Mouse (Mus musculus) layer of hippocampus, adult 2 months (tissue): Measurements from ENCODE around the gene Tnrc6a. TPM values are rescaled to one million over a fixed set of nuclear protein-coding genes. Genes with fewer than 3 reads are reported as not detected.

Experiments used
- DNase-seq, 2 experiments: peaks; one replicate each; pipeline ENCODE4 v3.0.0; 2022; ENCODE audit warnings: low spot score in 2 of 2
- H3K27ac ChIP-seq: fragments of 200-600 bp; 2 replicates; pipeline ENCODE4 v1.8.1; 2022
- H3K4me3 ChIP-seq: fragments of 200-600 bp; 2 replicates; pipeline ENCODE4 v1.8.1; 2022; ENCODE audit warnings: mild to moderate bottlenecking
- CTCF ChIP-seq: fragments of 200-600 bp; conservative IDR thresholded peaks from 2 replicates; pipeline ENCODE4 v1.8.1; 2022; ENCODE audit warnings: antibody characterized with exemption, mild to moderate bottlenecking, moderate library complexity
- total RNA-seq, 2 experiments: library from RNA; stranded (reverse); gene quantifications; 2 replicates each; pipeline ENCODE4 v1.2.3; 2021

Gene Tnrc6a
- total RNA-seq, 2 experiments from 2014 or later: 49.5 to 53.9 TPM

GRCm38 (mm10) chr7:123207561-123207960, 83.9 kb downstream of the Tnrc6a start:
- Histone ChIP-seq H3K27ac (no peak overlapping the region), H3K4me3 (no peak overlapping the region)
- no peak for TF ChIP-seq CTCF
- DNase-seq: no peak

GRCm38 (mm10) chr7:123209864-123210263, 86.2 kb downstream of the Tnrc6a start:
- TF ChIP-seq CTCF: no peak
- H3K4me3 ChIP-seq: no peak overlapping the region
- no peak overlapping the region for H3K27ac ChIP-seq
- no peak for DNase-seq

- DNase-seq: no peak
- TF ChIP-seq CTCF: no peak
- H3K4me3 ChIP-seq: no peak overlapping the region
- no peak overlapping the region for H3K27ac ChIP-seq
Observed at GRCm38 (mm10) chr7:123211461-123211860, 87.8 kb downstream of the Tnrc6a start.

- no peak for DNase-seq
- TF ChIP-seq CTCF: no peak
- no peak overlapping the region for H3K4me3 ChIP-seq
- H3K27ac ChIP-seq: no peak overlapping the region
Observed at GRCm38 (mm10) chr7:123212316-123212715, 88.6 kb downstream of the Tnrc6a start.

DNA sequence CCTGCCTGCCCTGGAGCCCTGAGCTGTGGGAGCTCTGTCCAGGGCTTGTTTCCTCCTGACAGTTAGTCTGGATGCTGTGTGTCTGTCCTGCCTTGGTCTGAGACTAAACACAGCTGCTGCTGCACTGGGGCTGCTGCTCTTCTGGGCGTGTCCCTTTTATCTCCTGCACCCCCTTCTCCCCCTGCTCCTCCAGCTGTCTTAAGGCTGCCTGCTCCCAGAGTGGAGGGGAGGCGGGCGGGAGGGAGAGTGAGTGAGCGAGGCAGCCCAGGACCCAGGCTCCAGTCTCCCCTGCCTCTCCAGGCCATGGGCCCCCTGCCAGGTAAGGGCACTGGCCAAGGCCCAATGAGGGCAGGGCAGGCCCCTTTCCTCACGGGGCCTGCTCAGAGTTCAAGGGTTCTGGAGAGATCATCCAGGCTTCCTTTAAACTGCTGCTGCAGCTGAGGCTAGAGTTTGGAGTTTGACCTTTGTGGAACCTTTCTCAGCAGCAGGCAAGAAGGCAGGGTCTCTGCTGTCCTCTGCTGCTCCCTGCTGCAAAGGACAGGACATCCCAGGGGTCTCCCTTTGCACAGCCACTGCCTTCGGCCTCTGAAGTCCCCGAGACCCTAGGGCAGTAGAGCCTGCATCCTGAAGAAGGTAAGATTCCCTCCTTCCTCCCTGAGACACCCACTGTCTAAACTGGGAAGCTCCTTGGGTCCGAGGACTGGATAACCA, 90.8 kb downstream of the Tnrc6a start, which contains the start of gene Slc5a11:
Slc5a11 (plus strand) TSS at position 416 of the 711 bp plus-strand sequence.
- TF ChIP-seq CTCF: no peak
- H3K4me3 ChIP-seq: no peak within 1 kb of the TSS

DNA sequence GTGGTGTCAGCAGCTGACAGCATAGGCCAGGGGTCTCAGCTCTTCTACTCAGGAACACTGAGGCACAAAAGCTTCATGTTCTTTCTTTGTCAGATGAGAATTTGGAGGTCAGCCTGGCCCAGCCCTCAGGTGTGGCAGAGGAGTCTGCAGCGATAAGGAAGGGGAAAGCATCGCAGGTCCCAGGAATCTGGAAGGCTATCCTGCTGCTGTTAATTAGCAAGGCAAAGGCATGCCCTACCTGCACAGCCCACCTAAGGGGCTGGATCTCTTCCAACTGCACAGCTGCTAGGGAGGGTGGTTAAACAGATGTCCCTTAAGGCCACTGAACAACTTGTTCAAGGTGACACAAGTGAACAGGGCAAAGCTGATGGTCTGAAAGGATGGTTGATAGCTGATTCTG, 91.5 kb downstream of the Tnrc6a start:
- Histone ChIP-seq H3K4me3 (no peak overlapping the region), H3K27ac (no peak overlapping the region)
- TF ChIP-seq CTCF: no peak
- DNase-seq: no peak

More for the DNA sequence above, 90.8 kb downstream of the Tnrc6a start, which contains the start of gene Slc5a11:
- peak within 1 kb of the TSS; percentile 51; the same call in 1 of the 2 replicates for H3K27ac ChIP-seq
- DNase-seq: no peak

- TF ChIP-seq CTCF: no peak
- DNase-seq: no peak
- H3K27ac ChIP-seq: peak overlapping the region; percentile 85
- H3K4me3 ChIP-seq: no peak overlapping the region
Observed at GRCm38 (mm10) chr7:123217448-123218354, 94.0 kb downstream of the Tnrc6a start.

GRCm38 (mm10) chr7:123218620-123219019, 94.9 kb downstream of the Tnrc6a start:
- TF ChIP-seq CTCF: peak; percentile 23; the same call in 1 of the 2 replicates
- peak; percentile 23 to 48 for DNase-seq
- Histone ChIP-seq H3K4me3 (no peak overlapping the region), H3K27ac (peak overlapping the region; percentile 85)

GRCm38 (mm10) chr7:123219781-123220632, 96.3 kb downstream of the Tnrc6a start:
- peak overlapping the region; percentile 85 for H3K27ac ChIP-seq
- no peak for TF ChIP-seq CTCF
- DNase-seq: peak; percentile 10 to 20
- no peak overlapping the region for H3K4me3 ChIP-seq

- no peak overlapping the region for H3K4me3 ChIP-seq
- TF ChIP-seq CTCF: no peak
- no peak for DNase-seq
- H3K27ac ChIP-seq: peak overlapping the region; percentile 85; the same call in 1 of the 2 replicates
Observed at GRCm38 (mm10) chr7:123220633-123220942, 96.9 kb downstream of the Tnrc6a start.

DNA sequence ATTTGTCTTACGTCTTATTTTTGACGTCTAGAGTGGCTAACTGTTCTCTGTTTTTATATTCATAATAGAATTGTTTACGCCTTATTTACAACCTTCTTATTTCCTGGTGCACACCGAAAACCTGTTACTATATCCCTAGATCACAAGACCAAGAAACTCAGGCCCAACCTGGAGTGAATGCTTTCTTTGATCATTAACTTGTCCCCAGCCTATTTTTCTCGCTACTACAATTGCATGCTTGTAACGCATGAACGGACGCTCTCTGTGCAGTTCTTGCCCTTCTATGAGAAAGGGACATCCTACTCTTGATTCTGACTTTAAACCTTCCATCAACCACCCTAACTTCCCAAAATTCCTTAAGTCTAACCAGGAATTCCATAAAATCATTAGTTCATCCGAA, 100.4 kb downstream of the Tnrc6a start:
- H3K4me3 ChIP-seq: no peak overlapping the region
- DNase-seq: no peak
- TF ChIP-seq CTCF: no peak
- no peak overlapping the region for H3K27ac ChIP-seq

GRCm38 (mm10) chr7:123225159-123225558, 101.5 kb downstream of the Tnrc6a start:
- no peak overlapping the region for H3K27ac ChIP-seq
- no peak overlapping the region for H3K4me3 ChIP-seq
- no peak for TF ChIP-seq CTCF
- DNase-seq: no peak

DNA sequence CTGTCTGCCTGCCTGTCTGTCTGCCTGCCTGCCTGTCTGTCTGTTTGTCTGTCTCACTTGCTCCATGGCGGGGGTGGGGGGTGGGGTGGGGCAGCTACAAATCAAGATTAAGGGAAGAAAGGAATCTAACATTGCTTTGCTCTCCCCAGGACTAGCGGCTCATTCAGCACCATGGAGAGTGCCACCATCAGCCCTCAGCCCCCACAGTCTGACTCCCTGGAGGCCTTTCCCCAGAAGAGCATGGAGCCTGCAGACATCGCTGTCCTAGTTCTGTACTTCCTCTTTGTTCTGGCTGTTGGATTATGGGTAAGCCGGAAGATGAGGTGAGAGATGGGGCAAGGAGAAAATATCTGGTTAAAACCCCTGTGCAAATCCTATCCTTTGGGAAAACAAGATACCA, 111.8 kb downstream of the Tnrc6a start:
- no peak for TF ChIP-seq CTCF
- DNase-seq: no peak
- H3K4me3 ChIP-seq: no peak overlapping the region

More for the DNA sequence above, 111.8 kb downstream of the Tnrc6a start:
- no peak overlapping the region for H3K27ac ChIP-seq
